Mouse (Mus musculus) gastrocnemius, adult 2 months (tissue): ENCODE results near the gene Madd. TPM values are rescaled to one million over a fixed set of nuclear protein-coding genes. Genes with fewer than 3 reads are reported as not detected.

ENCODE experiments used
- DNase-seq: peaks from one replicate; pipeline ENCODE4 v3.0.0; 2022
- H3K27ac ChIP-seq: fragments of 200-600 bp; 2 replicates; pipeline ENCODE4 v1.8.1; 2022; ENCODE audit warnings: mild to moderate bottlenecking
- H3K4me3 ChIP-seq: fragments of 200-600 bp; 2 replicates; pipeline ENCODE4 v1.8.1; 2022; ENCODE audit warnings: mild to moderate bottlenecking, moderate library complexity
- CTCF ChIP-seq: fragments of 200-600 bp; IDR thresholded peaks from 2 replicates; pipeline ENCODE4 v1.8.1; 2022; ENCODE audit warnings: antibody characterized with exemption, mild to moderate bottlenecking, moderate library complexity
- intact Hi-C: fragments of 180-260 bp; cut with DNase I; formaldehyde crosslinking; loops from one replicate; pipeline ENCODE4 v1.15.1; 2025
- total RNA-seq, 2 experiments: library from RNA; stranded (reverse); gene quantifications; 2 replicates each; pipeline ENCODE4 v1.2.3; 2021

Madd gene
- total RNA-seq, 2 experiments from 2014 or later = 2.9 to 4.0 TPM

DNA sequence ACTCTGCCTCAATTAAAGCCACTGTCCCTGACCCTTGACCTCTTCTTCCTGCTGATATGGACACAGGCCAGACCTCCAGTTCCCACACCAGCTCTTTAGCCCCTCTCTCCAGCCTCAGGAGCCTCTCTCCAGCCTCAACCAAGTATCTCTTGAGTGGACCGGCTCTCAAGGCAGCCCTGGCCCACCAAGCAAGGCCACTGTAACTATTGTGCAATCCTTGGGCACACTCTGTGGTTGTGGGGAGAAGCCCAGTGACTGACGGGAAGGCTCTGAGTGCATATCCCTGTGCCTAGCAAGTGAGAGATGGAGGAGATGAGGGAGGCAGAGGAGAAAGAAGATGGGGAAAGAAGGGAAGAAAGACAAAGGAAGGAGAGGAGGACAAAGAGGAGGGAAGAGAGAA is 85.5 kb downstream of the Madd start:
- TF ChIP-seq CTCF = no peak
- Histone ChIP-seq H3K27ac (peak overlapping the region; percentile 59; the same call in 1 of the 2 replicates), H3K4me3 (peak overlapping the region; percentile 56)
- intact Hi-C loops = no loop called here
- no peak for DNase-seq

DNA sequence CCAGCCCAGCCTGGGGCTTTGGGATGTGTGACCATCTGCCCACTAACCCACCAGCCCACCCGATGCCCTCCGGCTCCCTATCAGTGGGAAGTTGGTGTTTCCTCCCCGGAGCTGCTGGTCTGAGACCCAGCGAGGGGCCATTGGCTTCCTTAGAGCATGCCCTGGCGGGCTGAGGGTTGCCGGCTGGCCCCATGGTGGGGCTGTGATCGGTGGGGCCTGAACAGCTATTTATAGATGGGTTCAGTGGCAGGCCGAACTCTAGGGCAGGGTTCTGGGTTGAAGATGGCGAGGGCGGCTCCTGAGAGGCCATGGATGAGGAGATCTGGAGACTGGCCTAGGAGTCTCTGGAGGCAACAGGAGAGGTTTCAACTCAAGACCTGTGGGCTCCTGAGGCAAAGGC is 86.6 kb downstream of the Madd start:
- peak overlapping the region; percentile 59 for H3K27ac ChIP-seq
- H3K4me3 ChIP-seq = peak overlapping the region; percentile 56
- TF ChIP-seq CTCF = no peak
- no peak for DNase-seq
- intact Hi-C loops = no loop called here

DNA sequence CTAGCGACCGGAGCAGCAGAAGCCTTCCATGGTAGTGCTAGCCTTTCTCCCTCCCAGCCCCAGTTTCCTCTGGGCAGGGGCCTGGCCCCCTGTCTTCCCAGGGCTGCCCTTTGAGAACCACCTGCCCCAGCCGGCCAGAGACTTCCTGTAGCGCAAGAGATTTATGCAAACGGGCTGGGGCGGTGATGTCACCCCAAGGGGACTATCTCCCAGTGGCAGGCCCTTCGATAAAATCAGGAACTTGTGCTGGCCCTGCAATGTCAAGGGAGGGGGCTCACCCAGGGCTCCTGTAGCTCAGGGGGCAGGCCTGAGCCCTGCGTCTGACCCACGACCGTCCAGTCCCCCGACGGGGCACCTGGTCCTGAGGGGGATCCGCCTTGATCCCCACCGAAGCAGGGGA is 87.1 kb downstream of the Madd start:
- DNase-seq = peak; percentile 47
- peak overlapping the region; percentile 59 for H3K27ac ChIP-seq
- intact Hi-C loops = no loop called here
- peak overlapping the region; percentile 56 for H3K4me3 ChIP-seq
- TF ChIP-seq CTCF = no peak

DNA sequence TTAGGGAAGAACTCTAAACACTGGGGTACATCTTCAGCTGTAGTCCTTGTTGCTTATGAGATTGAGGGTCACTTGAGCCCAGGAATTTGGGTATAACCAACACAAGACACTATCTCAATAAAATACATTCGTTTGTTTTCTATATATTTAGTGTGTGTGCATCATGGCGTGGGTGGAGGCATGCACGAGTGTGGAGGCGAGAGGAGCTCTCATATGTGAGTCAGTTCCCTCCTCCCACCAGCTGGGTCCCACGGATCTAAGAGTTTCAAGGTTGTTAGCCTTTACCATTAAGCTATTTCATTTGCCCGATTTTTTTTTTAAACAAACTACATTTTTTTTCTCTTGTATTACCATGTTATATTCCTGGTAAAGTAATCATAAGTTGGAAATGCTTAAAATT is 92.8 kb downstream of the Madd start:
- intact Hi-C loops = no loop called here
- TF ChIP-seq CTCF = no peak
- H3K4me3 ChIP-seq = no peak overlapping the region
- H3K27ac ChIP-seq = peak overlapping the region; percentile 46; the same call in 1 of the 2 replicates
- no peak for DNase-seq

DNA sequence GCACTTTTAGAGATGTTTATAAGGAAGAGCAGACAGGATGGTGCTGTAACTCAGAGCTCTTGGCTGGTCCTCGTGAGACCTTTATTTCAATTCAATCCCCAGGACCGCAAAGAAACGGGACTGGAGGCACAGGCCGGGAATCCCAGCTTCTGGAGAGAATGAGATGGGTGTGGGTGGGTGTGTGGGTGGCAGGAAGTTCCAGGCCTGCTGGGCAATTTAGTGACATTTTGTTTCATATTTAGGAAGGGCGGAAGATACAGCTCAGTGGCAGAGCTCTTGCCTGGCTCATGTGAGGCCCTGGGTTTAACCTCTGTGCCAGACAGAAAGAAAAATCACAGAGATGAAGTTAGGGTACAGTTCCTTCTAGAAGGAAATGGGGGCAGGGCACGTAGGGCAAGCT is 93.4 kb downstream of the Madd start:
- Histone ChIP-seq H3K27ac (peak overlapping the region; percentile 46), H3K4me3 (no peak overlapping the region)
- TF ChIP-seq CTCF = no peak
- no peak for DNase-seq
- intact Hi-C loops = no loop called here

DNA sequence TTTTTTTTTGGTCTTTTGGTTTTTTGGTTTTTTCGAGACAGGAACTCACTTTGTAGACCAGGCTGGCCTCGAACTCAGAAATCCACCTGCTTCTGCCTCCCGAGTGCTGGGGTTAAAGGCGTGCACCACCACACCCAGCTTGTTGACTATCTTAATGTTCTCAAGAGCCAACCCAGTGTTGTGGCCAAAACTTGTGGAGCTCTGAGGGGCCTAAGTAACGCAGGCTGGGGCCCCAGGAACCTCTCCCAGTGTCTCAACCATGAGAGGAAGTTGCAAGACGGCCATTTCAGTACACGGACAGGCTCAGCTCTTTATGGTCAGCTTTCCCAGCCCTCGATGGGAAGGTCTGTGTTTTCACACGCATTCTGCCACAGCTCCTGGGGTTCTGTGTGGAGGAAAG is 94.7 kb downstream of the Madd start:
- intact Hi-C loops = no loop called here
- no peak for TF ChIP-seq CTCF
- peak overlapping the region; percentile 8; the same call in 1 of the 2 replicates for H3K27ac ChIP-seq
- no peak for DNase-seq
- no peak overlapping the region for H3K4me3 ChIP-seq

- Histone ChIP-seq H3K4me3 (no peak overlapping the region), H3K27ac (peak overlapping the region; percentile 95; the same call in 1 of the 2 replicates)
- intact Hi-C loops = no loop called here
- no peak for DNase-seq
- TF ChIP-seq CTCF = no peak
Observed at GRCm38 (mm10) chr2:91087453-91087852, 96.2 kb downstream of the Madd start.

Other genes starting within 250 kb of the Madd start
- 10 to 100 TPM; 59.5 to 62.3 TPM for gene Celf1, start 243.5 kb downstream of the Madd start, total RNA-seq
- 10 to 100 TPM; 28.3 to 30.2 TPM for gene Rapsn, start 148.2 kb downstream of the Madd start, total RNA-seq
- gene Psmc3, start 129.8 kb downstream of the Madd start, total RNA-seq = 100 to 1,000 TPM; 226 to 256 TPM
- 10 to 100 TPM; 18.7 to 22.0 TPM for gene Slc39a13, start 113.4 kb downstream of the Madd start, total RNA-seq
- 1 to 10 TPM in 1 of 2 experiments, under 1 TPM in 1; 0.87 to 1.2 TPM for gene Spi1, start 101.4 kb downstream of the Madd start, total RNA-seq
- gene Mybpc3, start 65.7 kb downstream of the Madd start, total RNA-seq = under 1 TPM in 1 of 2 experiments, not detected in 1; 0.06 TPM
- gene Nr1h3, start 19.0 kb upstream of the Madd start, total RNA-seq = 10 to 100 TPM; 26.8 to 26.9 TPM
- gene Acp2, start 19.0 kb upstream of the Madd start, total RNA-seq = 10 to 100 TPM; 12.5 to 13.6 TPM
- 1 to 10 TPM; 2.6 to 2.8 TPM for gene Ddb2, start 53.1 kb upstream of the Madd start, total RNA-seq
- gene Pacsin3, start 72.1 kb upstream of the Madd start, total RNA-seq = 100 to 1,000 TPM; 375 to 428 TPM
- gene Arfgap2, start 81.1 kb upstream of the Madd start, total RNA-seq = 100 to 1,000 TPM; 152 to 211 TPM